Mouse (Mus musculus) neural tube, embryonic 12.5 days (tissue): ENCODE measurements around the gene Trim28. TPM values are rescaled to one million over a fixed set of nuclear protein-coding genes. Genes with fewer than 3 reads are reported as not detected.

ENCODE experiments used
- ATAC-seq: fragments of 200-750 bp; cut with Nextera tagmentation; 2 replicates; pipeline ENCODE4 v1.8.0; 2017; ENCODE audit warnings: low read depth, mild to moderate bottlenecking, moderate TSS enrichment, moderate library complexity; ENCODE audit not compliant: low FRiP score
- H3K27ac ChIP-seq: fragments of 300-500 bp; sonication (generic); 2 replicates; pipeline ENCODE4 v1.5.1; 2016
- H3K27me3 ChIP-seq: fragments of 300-500 bp; sonication (generic); replicated peaks from 2 replicates; pipeline ENCODE4 v1.6.1; 2016; ENCODE audit warnings: mild to moderate bottlenecking
- H3K36me3 ChIP-seq: fragments of 300-500 bp; sonication (generic); 2 replicates; pipeline ENCODE4 v1.6.1; 2016; ENCODE audit warnings: mild to moderate bottlenecking
- H3K4me1 ChIP-seq: fragments of 300-500 bp; sonication (generic); 2 replicates; pipeline ENCODE4 v1.6.1; 2016
- H3K4me2 ChIP-seq: fragments of 300-500 bp; sonication (generic); replicated peaks from 2 replicates; pipeline ENCODE4 v1.6.1; 2016; ENCODE audit warnings: mild to moderate bottlenecking
- H3K4me3 ChIP-seq: fragments of 300-500 bp; sonication (generic); 2 replicates; pipeline ENCODE4 v1.5.1; 2016
- H3K9ac ChIP-seq: fragments of 300-500 bp; sonication (generic); 2 replicates; pipeline ENCODE4 v1.6.1; 2016; ENCODE audit warnings: mild to moderate bottlenecking
- H3K9me3 ChIP-seq: fragments of 300-500 bp; sonication (generic); 2 replicates; pipeline ENCODE4 v1.6.1; 2016; ENCODE audit warnings: mild to moderate bottlenecking
- WGBS: fragments of 180-500 bp; shearing (Covaris S2); methylation state at CpG from one replicate; pipeline ENCODE4 v1.1.7; 2016; 5-methylcytosine and 5-hydroxymethylcytosine counted together
- polyA plus RNA-seq: library from polyadenylated mRNA; unstranded; fragments of >200 nt; fragmentation: Nextera tagmentation; extraction: Ambion mirVana; gene quantifications from 2 replicates; pipeline ENCODE4 v1.2.1, GENCODE M21; 2016

Gene Trim28
- polyA plus RNA-seq, 1 experiment from 2014 or later, result 393 TPM

GRCm38 (mm10) chr7:13003380-13003779 is 4.5 kb downstream of the Trim28 start:
- H3K4me2 ChIP-seq, result no peak overlapping the region
- H3K4me1 ChIP-seq, result peaks cover 14% of the 10 kb centered on the region; the same call in 1 of the 2 replicates
- no peak for ATAC-seq
- H3K9me3 ChIP-seq, result no peaks in the 10 kb centered on the region
- peaks cover 11% of the 10 kb centered on the region for H3K27me3 ChIP-seq
- peaks cover 32% of the 10 kb centered on the region for H3K36me3 ChIP-seq
- H3K9ac ChIP-seq, result no peak overlapping the region
- 83% methylated on average over 5 of the region's 5 CpGs for whole genome bisulfite sequencing
- H3K27ac ChIP-seq, result no peak overlapping the region
- no peak overlapping the region for H3K4me3 ChIP-seq

GRCm38 (mm10) chr7:13006011-13006410 is 7.1 kb downstream of the Trim28 start:
- H3K9me3 ChIP-seq, result no peaks in the 10 kb centered on the region
- WGBS, result 90% methylated on average over 17 of the region's 17 CpGs
- H3K4me3 ChIP-seq, result no peak overlapping the region
- no peak overlapping the region for H3K9ac ChIP-seq
- no peak for ATAC-seq
- H3K4me2 ChIP-seq, result no peak overlapping the region
- H3K27ac ChIP-seq, result no peak overlapping the region
- H3K36me3 ChIP-seq, result peaks cover 32% of the 10 kb centered on the region
- H3K4me1 ChIP-seq, result peaks cover 28% of the 10 kb centered on the region
- peaks cover 11% of the 10 kb centered on the region for H3K27me3 ChIP-seq

GRCm38 (mm10) chr7:13006531-13006930 is 7.6 kb downstream of the Trim28 start:
- H3K9ac ChIP-seq, result no peak overlapping the region
- ATAC-seq, result no peak
- no peaks in the 10 kb centered on the region for H3K9me3 ChIP-seq
- H3K4me2 ChIP-seq, result no peak overlapping the region
- peaks cover 32% of the 10 kb centered on the region for H3K36me3 ChIP-seq
- no peak overlapping the region for H3K27ac ChIP-seq
- peaks cover 28% of the 10 kb centered on the region for H3K4me1 ChIP-seq
- no peak overlapping the region for H3K4me3 ChIP-seq
- 82% methylated on average over 10 of the region's 10 CpGs for WGBS
- H3K27me3 ChIP-seq, result peaks cover 11% of the 10 kb centered on the region

- Histone ChIP-seq H3K9ac (peak overlapping the region; percentile 40), H3K4me2 (peak overlapping the region; percentile 76), H3K4me3 (peak overlapping the region; percentile 9), H3K4me1 (peaks cover 28% of the 10 kb centered on the region), H3K27me3 (peaks cover 11% of the 10 kb centered on the region), H3K9me3 (no peaks in the 10 kb centered on the region), H3K27ac (no peak overlapping the region), H3K36me3 (peaks cover 32% of the 10 kb centered on the region)
- no peak for ATAC-seq
- WGBS, result 31% methylated on average over 57 of the region's 57 CpGs
Measured at GRCm38 (mm10) chr7:13007341-13008092, 8.6 kb downstream of the Trim28 start.

- Histone ChIP-seq H3K9ac (peak overlapping the region; percentile 81), H3K4me2 (peak overlapping the region; percentile 76), H3K36me3 (peaks cover 32% of the 10 kb centered on the region), H3K27me3 (peaks cover 11% of the 10 kb centered on the region), H3K27ac (peak overlapping the region; percentile 69), H3K4me1 (peaks cover 28% of the 10 kb centered on the region), H3K4me3 (peak overlapping the region; percentile 51), H3K9me3 (no peaks in the 10 kb centered on the region)
- WGBS, result under 1% methylated on average over 42 of the region's 42 CpGs
- ATAC-seq, result peak; percentile 90
Measured at GRCm38 (mm10) chr7:13009143-13010004, 10.5 kb downstream of the Trim28 start.

GRCm38 (mm10) chr7:13010005-13010908 is 11.3 kb downstream of the Trim28 start, which contains the start of gene Zbtb45:
TSS of gene Zbtb45 (minus strand) at chr7:13010034.
- H3K4me3 ChIP-seq, result peak within 1 kb of the TSS; percentile 51
- peak within 1 kb of the TSS; percentile 69 for H3K27ac ChIP-seq
- H3K4me1 ChIP-seq, result peaks cover 28% of the 10 kb centered on the region
- no peaks in the 10 kb centered on the region for H3K9me3 ChIP-seq
- peak within 1 kb of the TSS; percentile 81 for H3K9ac ChIP-seq
- H3K36me3 ChIP-seq, result peaks cover 25% of the 10 kb centered on the region
- ATAC-seq, result no peak
- WGBS, result 6% methylated on average over 26 of the region's 26 CpGs
- H3K27me3 ChIP-seq, result peaks cover 11% of the 10 kb centered on the region
- H3K4me2 ChIP-seq, result peak within 1 kb of the TSS; percentile 76

GRCm38 (mm10) chr7:13013671-13014070 is 14.8 kb downstream of the Trim28 start:
- Histone ChIP-seq H3K4me1 (peaks cover 10% of the 10 kb centered on the region), H3K27ac (no peak overlapping the region), H3K36me3 (no peaks in the 10 kb centered on the region), H3K4me3 (no peak overlapping the region), H3K4me2 (no peak overlapping the region), H3K27me3 (no peaks in the 10 kb centered on the region), H3K9me3 (no peaks in the 10 kb centered on the region), H3K9ac (no peak overlapping the region)
- 65% methylated on average over 4 of the region's 4 CpGs for WGBS
- ATAC-seq, result no peak

- Histone ChIP-seq H3K36me3 (no peaks in the 10 kb centered on the region), H3K9ac (no peak overlapping the region), H3K4me1 (peaks cover 6% of the 10 kb centered on the region), H3K27ac (no peak overlapping the region), H3K4me2 (no peak overlapping the region), H3K4me3 (no peak overlapping the region), H3K27me3 (no peaks in the 10 kb centered on the region), H3K9me3 (no peaks in the 10 kb centered on the region)
- ATAC-seq, result no peak
- WGBS, result 34% methylated on average over 6 of the region's 6 CpGs
Measured at GRCm38 (mm10) chr7:13014275-13014839, 15.4 kb downstream of the Trim28 start.

- ATAC-seq, result no peak
- H3K27me3 ChIP-seq, result no peaks in the 10 kb centered on the region
- H3K9me3 ChIP-seq, result no peaks in the 10 kb centered on the region
- H3K4me2 ChIP-seq, result no peak overlapping the region
- peaks cover 5% of the 10 kb centered on the region for H3K4me1 ChIP-seq
- no peak overlapping the region for H3K9ac ChIP-seq
- no peak overlapping the region for H3K27ac ChIP-seq
- no peaks in the 10 kb centered on the region for H3K36me3 ChIP-seq
- no peak overlapping the region for H3K4me3 ChIP-seq
- 89% methylated on average over 1 of the region's 1 CpGs for WGBS
Measured at GRCm38 (mm10) chr7:13015217-13015616, 16.3 kb downstream of the Trim28 start.

- Histone ChIP-seq H3K36me3 (peaks cover 25% of the 10 kb centered on the region), H3K4me3 (peak overlapping the region; percentile 95), H3K4me2 (peak overlapping the region; percentile 92), H3K9ac (peak overlapping the region; percentile 92), H3K9me3 (no peaks in the 10 kb centered on the region), H3K27ac (peak overlapping the region; percentile 75), H3K4me1 (peaks cover 21% of the 10 kb centered on the region), H3K27me3 (no peaks in the 10 kb centered on the region)
- WGBS, result 3% methylated on average over 31 of the region's 31 CpGs
- ATAC-seq, result peak; percentile 63
Measured at GRCm38 (mm10) chr7:13022773-13023535, 24.0 kb downstream of the Trim28 start.
